Mouse (Mus musculus): ENCODE measurements at regions not wholly inside any gene's neighbourhood (a gene's known extent, or its start where the extent isn't known, plus 50 kb on each side); places are given as distances from the start of the nearest gene placed in this dataset.

DNA sequence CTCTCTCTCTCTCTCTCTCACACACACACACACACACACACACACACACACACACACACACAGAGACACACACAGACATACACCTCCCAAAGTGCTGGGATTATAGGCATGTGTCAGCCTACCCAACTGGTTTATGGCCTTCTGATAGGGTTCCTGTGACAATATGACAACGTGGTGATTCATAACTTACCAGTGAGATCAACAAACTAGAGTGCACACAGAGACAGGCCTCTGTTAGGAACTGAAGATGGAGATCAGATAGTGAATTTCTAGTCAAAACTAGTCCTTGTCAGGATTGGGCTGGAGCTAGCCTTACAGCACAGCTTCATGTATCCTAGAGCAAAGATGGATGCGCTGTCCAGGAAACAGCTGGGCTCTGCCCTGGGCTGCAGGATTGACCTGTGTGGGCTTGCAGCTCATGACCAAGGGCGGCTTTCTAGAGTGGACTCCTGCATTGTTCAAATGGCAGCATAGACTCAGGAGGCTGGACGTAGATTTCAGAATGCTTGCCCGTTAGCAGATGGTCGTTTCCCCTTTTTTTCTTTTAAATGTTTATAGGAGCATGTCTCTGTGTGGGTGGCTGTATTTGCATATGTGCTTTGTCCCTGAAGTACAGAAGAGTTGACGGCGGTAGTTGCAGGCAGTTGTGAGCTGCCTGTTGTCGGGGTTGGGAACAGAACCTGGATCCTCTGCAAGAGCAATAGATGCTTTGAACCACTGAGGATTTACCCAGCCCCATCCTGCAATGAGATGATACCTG, 106.0 kb upstream of the Zfp217 start:
- Histone ChIP-seq H3K9me3 (ENCODE audit: control insufficient read depth) (no peaks in the 10 kb centered on the region), H3K27me3 (replicated peaks; ENCODE audit: control insufficient read depth, insufficient read depth, low read length) (no peaks in the 10 kb centered on the region), H3K4me2 (replicated peaks; ENCODE audit: low read depth) (no peak overlapping the region), H3K4me3 (ENCODE audit: low read depth, low read length) (no peak overlapping the region), H3K27ac (ENCODE audit: low read depth, low read length) (no peak overlapping the region), H3K4me1 (replicated peaks; ENCODE audit: control insufficient read depth, insufficient read depth, low read length) (no peaks in the 10 kb centered on the region), H3K9ac (ENCODE audit: low read depth, low read length) (no peak overlapping the region), H3K36me3 (ENCODE audit: control insufficient read depth, insufficient read depth) (no peaks in the 10 kb centered on the region)
- no peak for TF ChIP-seq CTCF (IDR thresholded peaks at IDR 0.05; ENCODE audit: low read depth)
- 73% methylated on average over 9 of the region's 9 CpGs for WGBS
- ATAC-seq: no peak

DNA sequence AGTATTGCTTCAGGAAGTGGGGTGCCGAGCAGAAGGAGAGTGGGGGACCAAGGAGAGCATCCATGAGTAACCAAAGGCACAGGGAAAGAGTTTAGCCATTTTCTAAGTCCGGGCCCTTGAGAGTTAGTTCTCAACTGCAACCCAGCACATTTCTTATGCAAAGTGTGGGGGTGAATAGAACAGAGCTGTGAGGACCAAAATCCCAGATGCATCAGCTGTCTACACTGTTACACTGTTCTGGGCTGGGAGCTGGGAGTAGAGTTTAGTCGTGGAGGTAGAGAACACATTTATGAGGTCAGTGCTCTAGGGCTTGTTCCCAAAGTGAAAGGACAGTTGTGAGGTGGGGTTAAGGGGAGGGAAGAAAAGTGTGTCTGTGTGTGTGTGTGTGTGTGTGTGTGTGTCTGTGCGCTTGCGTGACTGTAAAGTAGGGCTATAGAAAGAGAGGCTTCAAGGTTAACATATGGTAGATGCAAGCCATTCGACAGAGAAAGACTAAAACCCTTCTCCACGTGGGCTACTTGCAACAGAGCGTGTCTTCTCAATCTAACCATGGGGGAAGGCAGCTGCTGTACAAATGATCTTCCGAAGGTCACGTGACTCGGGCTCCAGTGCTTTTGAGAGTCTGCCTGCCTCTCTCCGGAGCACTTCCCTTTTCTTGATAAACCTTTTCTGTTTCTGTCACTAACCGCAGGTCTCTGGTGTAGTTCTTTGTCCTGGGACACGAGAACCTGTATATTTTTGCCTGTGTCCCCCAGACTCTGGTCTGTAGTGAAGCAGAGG, 104.5 kb upstream of the Zfp217 start:
- Histone ChIP-seq H3K36me3 (ENCODE audit: control insufficient read depth, insufficient read depth) (no peaks in the 10 kb centered on the region), H3K9me3 (ENCODE audit: control insufficient read depth) (no peaks in the 10 kb centered on the region), H3K4me3 (ENCODE audit: low read depth, low read length) (no peak overlapping the region), H3K27ac (ENCODE audit: low read depth, low read length) (no peak overlapping the region), H3K4me2 (replicated peaks; ENCODE audit: low read depth) (no peak overlapping the region), H3K9ac (ENCODE audit: low read depth, low read length) (no peak overlapping the region), H3K4me1 (replicated peaks; ENCODE audit: control insufficient read depth, insufficient read depth, low read length) (no peaks in the 10 kb centered on the region), H3K27me3 (replicated peaks; ENCODE audit: control insufficient read depth, insufficient read depth, low read length) (no peaks in the 10 kb centered on the region)
- WGBS: 70% methylated on average over 14 of the region's 14 CpGs
- no peak for ATAC-seq
- TF ChIP-seq CTCF (IDR thresholded peaks at IDR 0.05; ENCODE audit: low read depth): no peak

DNA sequence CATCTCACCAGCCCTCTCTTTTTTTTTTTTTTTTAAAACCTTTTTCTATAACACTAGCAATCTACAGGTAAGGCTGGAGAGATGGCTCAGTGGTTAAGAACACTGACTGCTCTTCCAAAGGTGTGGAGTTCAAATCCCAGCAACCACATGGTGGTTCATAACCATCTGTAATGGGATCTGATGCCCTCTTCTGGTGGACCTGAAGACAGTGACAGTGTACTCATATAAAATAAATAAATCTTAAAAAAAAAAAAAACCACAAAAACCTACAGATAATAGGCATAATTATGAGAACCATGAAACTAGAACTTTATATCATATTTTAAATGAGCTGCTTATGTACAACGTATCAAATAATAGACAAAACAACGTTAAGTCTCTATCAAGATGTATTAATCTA, 102.8 kb upstream of the Zfp217 start:
- 94% methylated on average over 2 of the region's 2 CpGs for WGBS

DNA sequence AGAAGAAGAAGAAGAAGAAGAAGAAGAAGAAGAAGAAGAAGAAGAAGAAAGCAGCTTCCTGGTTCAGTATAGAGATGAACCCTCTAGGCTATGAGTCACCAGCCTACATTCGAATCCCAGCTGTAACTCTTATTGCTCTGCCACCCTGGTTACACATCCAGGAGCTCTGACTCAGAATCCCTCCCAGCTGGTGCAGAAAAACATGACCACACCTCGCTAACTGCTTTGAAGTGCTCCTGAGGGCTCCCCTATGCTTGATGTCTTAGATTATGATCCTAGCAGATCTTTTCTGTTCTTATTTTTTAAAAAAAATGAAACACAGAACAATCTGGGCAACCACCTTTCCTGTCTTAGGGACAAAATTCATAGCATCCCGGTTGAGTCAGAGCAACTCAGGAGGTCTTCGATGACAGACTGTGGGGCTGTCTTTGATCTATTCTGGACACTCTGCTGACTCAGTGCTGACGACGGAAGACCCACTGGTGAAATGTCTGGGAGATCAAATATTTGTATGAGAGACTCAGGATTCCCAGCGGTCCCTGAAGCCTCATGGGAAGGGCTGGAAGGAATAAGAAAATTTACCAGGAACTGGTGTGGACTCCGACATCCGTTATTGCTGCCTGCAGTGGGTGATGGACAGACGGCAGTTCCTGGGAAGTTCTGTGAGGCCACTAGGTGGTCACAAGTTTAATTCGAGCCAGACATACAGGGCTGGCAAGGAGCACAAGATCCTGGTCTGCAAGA, 100.0 kb upstream of the Zfp217 start:
- WGBS: 44% methylated on average over 11 of the region's 11 CpGs
- Histone ChIP-seq H3K27me3 (replicated peaks; ENCODE audit: control insufficient read depth, insufficient read depth, low read length) (no peaks in the 10 kb centered on the region), H3K36me3 (ENCODE audit: control insufficient read depth, insufficient read depth) (no peaks in the 10 kb centered on the region), H3K9ac (ENCODE audit: low read depth, low read length) (no peak overlapping the region), H3K4me3 (ENCODE audit: low read depth, low read length) (no peak overlapping the region), H3K9me3 (ENCODE audit: control insufficient read depth) (no peaks in the 10 kb centered on the region), H3K4me2 (replicated peaks; ENCODE audit: low read depth) (no peak overlapping the region), H3K27ac (ENCODE audit: low read depth, low read length) (no peak overlapping the region), H3K4me1 (replicated peaks; ENCODE audit: control insufficient read depth, insufficient read depth, low read length) (no peaks in the 10 kb centered on the region)
- TF ChIP-seq CTCF (IDR thresholded peaks at IDR 0.05; ENCODE audit: low read depth): no peak
- ATAC-seq: peak; percentile 78

More for the DNA sequence above, 102.8 kb upstream of the Zfp217 start:
- TF ChIP-seq CTCF (IDR thresholded peaks at IDR 0.05; ENCODE audit: low read depth): peak; percentile 47
- no peak overlapping the region for H3K27ac ChIP-seq (ENCODE audit: low read depth, low read length)
- H3K9me3 ChIP-seq (ENCODE audit: control insufficient read depth): no peaks in the 10 kb centered on the region
- ATAC-seq: no peak
- H3K27me3 ChIP-seq (replicated peaks; ENCODE audit: control insufficient read depth, insufficient read depth, low read length): no peaks in the 10 kb centered on the region
- no peak overlapping the region for H3K9ac ChIP-seq (ENCODE audit: low read depth, low read length)
- H3K4me3 ChIP-seq (ENCODE audit: low read depth, low read length): no peak overlapping the region
- H3K36me3 ChIP-seq (ENCODE audit: control insufficient read depth, insufficient read depth): no peaks in the 10 kb centered on the region
- H3K4me1 ChIP-seq (replicated peaks; ENCODE audit: control insufficient read depth, insufficient read depth, low read length): no peaks in the 10 kb centered on the region
- H3K4me2 ChIP-seq (replicated peaks; ENCODE audit: low read depth): no peak overlapping the region

DNA sequence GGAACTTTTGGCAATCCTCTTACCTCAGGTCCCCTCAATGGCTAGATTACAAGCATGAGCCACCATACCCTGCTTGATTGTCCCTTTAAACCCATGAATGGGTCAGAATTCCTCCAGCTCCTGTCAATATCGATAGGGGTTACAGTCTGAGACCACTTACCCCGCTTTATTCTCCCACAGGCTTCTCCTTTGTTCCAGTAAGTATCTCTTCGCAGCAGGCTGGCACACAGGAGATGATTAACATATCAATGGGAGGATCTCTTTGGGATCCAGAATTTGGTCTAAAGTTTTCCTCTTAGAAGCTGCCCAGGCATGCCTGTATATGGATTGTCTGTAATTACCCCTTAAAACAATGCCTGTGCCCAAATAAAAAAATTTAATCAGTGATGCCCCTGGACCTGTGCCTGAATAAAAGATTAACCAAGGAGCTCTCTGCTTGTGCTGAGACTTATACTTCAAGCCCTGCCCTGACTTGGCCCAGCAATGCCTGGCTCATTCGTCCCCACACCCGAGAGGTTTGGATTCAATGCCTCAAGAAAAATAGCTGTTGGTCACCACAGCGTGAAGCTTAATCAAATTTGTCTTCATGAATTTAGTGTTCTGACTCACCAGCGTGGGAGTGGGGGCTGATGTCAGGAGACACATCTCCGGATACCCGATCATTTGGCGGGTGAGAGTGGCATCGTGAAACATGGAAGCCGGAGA, 97.9 kb upstream of the Zfp217 start:
- no peak for ATAC-seq

More for the DNA sequence above, 97.9 kb upstream of the Zfp217 start:
- H3K36me3 ChIP-seq (ENCODE audit: control insufficient read depth, insufficient read depth): no peaks in the 10 kb centered on the region
- no peaks in the 10 kb centered on the region for H3K4me1 ChIP-seq (replicated peaks; ENCODE audit: control insufficient read depth, insufficient read depth, low read length)
- H3K27me3 ChIP-seq (replicated peaks; ENCODE audit: control insufficient read depth, insufficient read depth, low read length): no peaks in the 10 kb centered on the region
- H3K4me3 ChIP-seq (ENCODE audit: low read depth, low read length): no peak overlapping the region
- H3K9me3 ChIP-seq (ENCODE audit: control insufficient read depth): no peaks in the 10 kb centered on the region
- no peak overlapping the region for H3K9ac ChIP-seq (ENCODE audit: low read depth, low read length)
- H3K27ac ChIP-seq (ENCODE audit: low read depth, low read length): no peak overlapping the region
- WGBS: 67% methylated on average over 12 of the region's 12 CpGs
- TF ChIP-seq CTCF (IDR thresholded peaks at IDR 0.05; ENCODE audit: low read depth): no peak
- no peak overlapping the region for H3K4me2 ChIP-seq (replicated peaks; ENCODE audit: low read depth)
